Mouse (Mus musculus): ENCODE measurements around the gene Cldn7. TPM values are rescaled to one million over a fixed set of nuclear protein-coding genes. Genes with fewer than 3 reads are reported as not detected.

Cldn7 gene
- polyA plus RNA-seq, 1 experiment from 2014 or later = 0.38 TPM

DNA sequence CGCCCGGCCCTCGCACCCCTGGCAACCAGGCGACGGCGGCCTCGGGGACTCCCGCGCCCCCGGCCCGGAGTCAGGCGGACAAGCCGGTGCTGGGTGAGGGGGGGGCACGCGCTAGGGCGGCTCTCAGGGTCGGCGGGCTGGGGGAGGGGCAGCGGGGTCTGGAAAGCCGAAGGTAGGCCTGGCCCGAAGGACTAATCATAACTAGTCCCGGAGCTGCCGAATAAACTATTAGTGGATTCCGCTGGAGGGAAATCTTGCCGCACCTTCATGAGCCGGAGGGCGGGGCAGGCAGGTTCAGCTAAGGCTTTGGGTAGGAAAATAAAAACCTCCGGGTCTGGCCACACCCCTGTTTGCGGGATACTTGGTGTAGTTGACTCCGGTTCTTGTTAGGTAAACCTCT lies 28.4 kb upstream of the Cldn7 start:
- Histone ChIP-seq H3K4me3 (peak overlapping the region; percentile 61), H3K4me2 (peak overlapping the region; percentile 99), H3K9ac (peak overlapping the region; percentile 75), H3K27ac (no peak overlapping the region), H3K4me1 (replicated peaks) (peaks cover 25% of the 10 kb centered on the region), H3K27me3 (peaks cover 61% of the 10 kb centered on the region), H3K36me3 (no peaks in the 10 kb centered on the region), H3K9me3 (no peaks in the 10 kb centered on the region)
- 2% methylated on average over 26 of the region's 30 CpGs for WGBS
- ATAC-seq (ENCODE audit: low FRiP score) = no peak

DNA sequence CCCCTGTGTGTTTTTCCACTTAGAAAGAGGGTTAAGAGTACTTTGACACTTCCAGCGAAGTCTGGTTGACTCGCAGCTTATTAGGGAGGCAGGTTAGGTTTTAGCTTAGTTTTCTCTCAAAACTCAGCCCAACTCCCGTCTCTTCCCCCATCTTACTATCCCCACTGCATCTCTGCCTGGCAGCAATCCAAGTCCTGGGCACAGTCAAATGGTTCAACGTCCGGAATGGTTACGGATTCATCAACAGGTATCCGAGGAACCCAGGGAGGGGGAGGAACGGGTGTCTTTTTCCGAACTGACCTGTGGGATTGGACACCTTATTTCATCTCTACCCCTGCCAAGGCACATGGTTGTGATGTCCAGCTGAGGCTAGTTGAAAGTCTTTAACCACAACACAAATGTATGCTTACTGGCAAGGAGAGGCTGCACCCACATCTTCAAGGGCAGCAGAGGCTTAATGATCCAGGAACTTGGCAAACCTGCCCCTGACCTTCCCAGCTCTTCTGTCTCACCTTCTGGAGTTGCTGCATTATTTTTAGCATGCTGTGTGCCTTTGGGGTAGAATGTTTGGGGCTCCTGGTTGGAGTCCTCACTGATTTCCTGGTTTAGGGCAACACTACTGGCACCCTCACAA lies 27.7 kb upstream of the Cldn7 start:
- Histone ChIP-seq H3K4me2 (peak overlapping the region; percentile 99), H3K27me3 (peaks cover 58% of the 10 kb centered on the region), H3K9me3 (no peaks in the 10 kb centered on the region), H3K9ac (peak overlapping the region; percentile 75; the same call in 1 of the 2 replicates), H3K36me3 (no peaks in the 10 kb centered on the region), H3K4me1 (replicated peaks) (peaks cover 25% of the 10 kb centered on the region), H3K4me3 (peak overlapping the region; percentile 61), H3K27ac (no peak overlapping the region)
- 44% methylated on average over 9 of the region's 9 CpGs for WGBS
- ATAC-seq (ENCODE audit: low FRiP score) = no peak

- Histone ChIP-seq H3K4me1 (replicated peaks) (peaks cover 25% of the 10 kb centered on the region), H3K4me2 (no peak overlapping the region), H3K36me3 (no peaks in the 10 kb centered on the region), H3K9ac (no peak overlapping the region), H3K9me3 (no peaks in the 10 kb centered on the region), H3K27me3 (peaks cover 55% of the 10 kb centered on the region), H3K27ac (no peak overlapping the region), H3K4me3 (no peak overlapping the region)
- no peak for ATAC-seq (ENCODE audit: low FRiP score)
- 50% methylated on average over 4 of the region's 4 CpGs for whole genome bisulfite sequencing
Measured at GRCm38 (mm10) chr11:69937385-69937784, 27.2 kb upstream of the Cldn7 start.

GRCm38 (mm10) chr11:69937834-69938233 lies 26.7 kb upstream of the Cldn7 start:
- peaks cover 25% of the 10 kb centered on the region for H3K4me1 ChIP-seq (replicated peaks)
- WGBS = 72% methylated on average over 5 of the region's 5 CpGs
- peaks cover 55% of the 10 kb centered on the region for H3K27me3 ChIP-seq
- ATAC-seq (ENCODE audit: low FRiP score) = no peak
- no peak overlapping the region for H3K9ac ChIP-seq
- no peaks in the 10 kb centered on the region for H3K36me3 ChIP-seq
- H3K27ac ChIP-seq = no peak overlapping the region
- no peak overlapping the region for H3K4me2 ChIP-seq
- H3K9me3 ChIP-seq = no peaks in the 10 kb centered on the region
- H3K4me3 ChIP-seq = no peak overlapping the region

GRCm38 (mm10) chr11:69938401-69938979 lies 26.1 kb upstream of the Cldn7 start:
- Histone ChIP-seq H3K9me3 (no peaks in the 10 kb centered on the region), H3K4me2 (no peak overlapping the region), H3K27me3 (peaks cover 55% of the 10 kb centered on the region), H3K4me3 (no peak overlapping the region), H3K36me3 (no peaks in the 10 kb centered on the region), H3K9ac (peak overlapping the region; percentile 35; the same call in 1 of the 2 replicates), H3K27ac (no peak overlapping the region), H3K4me1 (replicated peaks) (peaks cover 25% of the 10 kb centered on the region)
- no peak for ATAC-seq (ENCODE audit: low FRiP score)
- WGBS = 36% methylated on average over 9 of the region's 9 CpGs

DNA sequence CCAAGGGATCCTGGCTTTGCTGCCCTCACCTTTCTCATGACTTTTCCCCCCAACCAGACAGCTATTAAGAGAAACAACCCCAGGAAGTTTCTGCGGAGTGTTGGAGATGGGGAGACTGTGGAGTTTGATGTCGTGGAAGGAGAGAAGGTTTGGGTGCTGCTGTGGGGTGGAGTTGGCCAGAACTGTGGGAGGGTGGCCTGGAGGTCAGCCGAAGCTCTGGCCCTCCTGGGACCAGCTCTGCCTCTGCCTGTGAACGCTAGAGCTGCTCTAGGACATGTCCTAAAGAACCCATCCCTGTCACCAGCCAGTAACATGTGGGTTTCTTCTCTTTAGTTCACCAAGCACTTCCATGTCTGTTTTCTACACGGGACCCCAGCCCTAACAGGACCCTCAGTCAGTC lies 25.4 kb upstream of the Cldn7 start:
- peaks cover 55% of the 10 kb centered on the region for H3K27me3 ChIP-seq
- 64% methylated on average over 5 of the region's 5 CpGs for WGBS
- no peak overlapping the region for H3K4me3 ChIP-seq

DNA sequence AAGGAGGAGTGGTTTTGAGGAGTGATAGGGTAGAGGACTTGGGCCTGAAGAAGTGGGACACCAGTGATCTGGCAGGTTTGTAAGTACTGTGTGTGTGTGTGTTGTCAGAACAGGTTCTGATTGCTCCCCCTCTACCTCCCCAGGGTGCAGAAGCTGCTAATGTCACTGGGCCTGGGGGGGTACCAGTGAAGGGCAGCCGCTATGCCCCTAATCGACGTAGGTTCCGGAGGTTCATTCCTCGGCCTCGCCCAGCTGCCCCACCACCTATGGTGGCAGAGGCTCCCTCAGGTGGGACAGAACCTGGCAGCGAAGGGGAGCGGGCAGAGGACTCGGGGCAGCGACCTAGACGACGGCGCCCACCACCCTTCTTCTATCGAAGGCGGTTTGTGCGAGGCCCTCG lies 24.8 kb upstream of the Cldn7 start:
- Histone ChIP-seq H3K27me3 (peaks cover 50% of the 10 kb centered on the region), H3K4me2 (no peak overlapping the region), H3K9me3 (no peaks in the 10 kb centered on the region), H3K27ac (no peak overlapping the region), H3K4me1 (replicated peaks) (peaks cover 20% of the 10 kb centered on the region), H3K36me3 (no peaks in the 10 kb centered on the region), H3K9ac (no peak overlapping the region), H3K4me3 (no peak overlapping the region)
- WGBS = 92% methylated on average over 17 of the region's 17 CpGs
- ATAC-seq (ENCODE audit: low FRiP score) = no peak

More for the DNA sequence above, 25.4 kb upstream of the Cldn7 start:
- H3K9me3 ChIP-seq = no peaks in the 10 kb centered on the region
- H3K27ac ChIP-seq = no peak overlapping the region
- no peak for ATAC-seq (ENCODE audit: low FRiP score)
- no peak overlapping the region for H3K4me2 ChIP-seq
- no peak overlapping the region for H3K9ac ChIP-seq
- H3K4me1 ChIP-seq (replicated peaks) = peaks cover 23% of the 10 kb centered on the region
- H3K36me3 ChIP-seq = no peaks in the 10 kb centered on the region

DNA sequence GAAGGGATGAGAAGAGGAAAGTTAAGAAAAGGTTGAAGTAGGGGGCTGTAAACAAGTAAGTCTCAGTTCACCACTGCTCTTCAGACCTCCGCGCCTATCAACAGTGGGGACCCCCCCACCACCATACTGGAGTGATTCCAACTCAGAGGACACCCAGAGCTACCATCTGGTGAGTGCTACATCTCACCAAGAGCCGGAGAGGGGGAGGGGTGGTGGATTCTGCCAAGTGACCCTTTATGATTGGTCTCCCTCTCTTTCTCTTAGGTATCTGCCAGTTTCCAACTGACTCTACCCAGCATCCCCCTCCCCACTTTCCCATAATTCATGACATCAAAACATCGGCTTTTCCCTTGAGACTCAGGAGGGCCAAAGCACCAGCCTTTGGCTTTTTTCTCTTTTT lies 23.6 kb upstream of the Cldn7 start:
- H3K4me3 ChIP-seq = no peak overlapping the region
- no peaks in the 10 kb centered on the region for H3K36me3 ChIP-seq
- H3K27me3 ChIP-seq = peaks cover 43% of the 10 kb centered on the region
- H3K4me2 ChIP-seq = no peak overlapping the region
- no peaks in the 10 kb centered on the region for H3K9me3 ChIP-seq
- H3K4me1 ChIP-seq (replicated peaks) = peaks cover 15% of the 10 kb centered on the region
- 80% methylated on average over 4 of the region's 4 CpGs for WGBS
- H3K27ac ChIP-seq = no peak overlapping the region
- no peak overlapping the region for H3K9ac ChIP-seq
- no peak for ATAC-seq (ENCODE audit: low FRiP score)

- Histone ChIP-seq H3K4me2 (no peak overlapping the region), H3K27ac (no peak overlapping the region), H3K27me3 (peaks cover 26% of the 10 kb centered on the region), H3K36me3 (no peaks in the 10 kb centered on the region), H3K4me3 (no peak overlapping the region), H3K9ac (no peak overlapping the region), H3K9me3 (no peaks in the 10 kb centered on the region), H3K4me1 (replicated peaks) (peaks cover 22% of the 10 kb centered on the region)
- 76% methylated on average over 13 of the region's 13 CpGs for WGBS
- no peak for ATAC-seq (ENCODE audit: low FRiP score)
Measured at GRCm38 (mm10) chr11:69945216-69945615, 19.4 kb upstream of the Cldn7 start.

- H3K27me3 ChIP-seq = peaks cover 34% of the 10 kb centered on the region
- H3K9ac ChIP-seq = no peak overlapping the region
- H3K27ac ChIP-seq = no peak overlapping the region
- no peaks in the 10 kb centered on the region for H3K9me3 ChIP-seq
- WGBS = 93% methylated on average over 18 of the region's 18 CpGs
- H3K4me2 ChIP-seq = no peak overlapping the region
- no peak for ATAC-seq (ENCODE audit: low FRiP score)
- H3K36me3 ChIP-seq = no peaks in the 10 kb centered on the region
- H3K4me3 ChIP-seq = no peak overlapping the region; the same call in 1 of the 2 replicates
- H3K4me1 ChIP-seq (replicated peaks) = peaks cover 19% of the 10 kb centered on the region
Measured at GRCm38 (mm10) chr11:69945997-69946891, 18.3 kb upstream of the Cldn7 start.

GRCm38 (mm10) chr11:69947337-69948065 lies 17.1 kb upstream of the Cldn7 start:
- Histone ChIP-seq H3K9me3 (no peaks in the 10 kb centered on the region), H3K4me3 (peak overlapping the region; percentile 44), H3K4me1 (replicated peaks) (peaks cover 19% of the 10 kb centered on the region), H3K9ac (peak overlapping the region; percentile 63), H3K27me3 (peaks cover 40% of the 10 kb centered on the region), H3K4me2 (peak overlapping the region; percentile 62), H3K27ac (no peak overlapping the region), H3K36me3 (no peaks in the 10 kb centered on the region)
- 2% methylated on average over 29 of the region's 29 CpGs for WGBS
- peak; percentile 46 for ATAC-seq (ENCODE audit: low FRiP score)

Data from hindbrain, embryonic 13.5 days (tissue).